Mouse (Mus musculus) bone marrow macrophage, adult 2 months (primary cell): ENCODE results near the gene Zfpl1.

Source experiments
- CTCF ChIP-seq: IDR thresholded peaks from 2 replicates; pipeline ENCODE4 v1.5.1; 2012; ENCODE audit warnings: low read depth, mild to moderate bottlenecking, low read length, moderate library complexity
- POLR2A ChIP-seq: IDR thresholded peaks from 2 replicates; pipeline ENCODE4 v1.6.1; 2012; ENCODE audit warnings: mild to moderate bottlenecking, low read depth, low read length, borderline replicate concordance

DNA sequence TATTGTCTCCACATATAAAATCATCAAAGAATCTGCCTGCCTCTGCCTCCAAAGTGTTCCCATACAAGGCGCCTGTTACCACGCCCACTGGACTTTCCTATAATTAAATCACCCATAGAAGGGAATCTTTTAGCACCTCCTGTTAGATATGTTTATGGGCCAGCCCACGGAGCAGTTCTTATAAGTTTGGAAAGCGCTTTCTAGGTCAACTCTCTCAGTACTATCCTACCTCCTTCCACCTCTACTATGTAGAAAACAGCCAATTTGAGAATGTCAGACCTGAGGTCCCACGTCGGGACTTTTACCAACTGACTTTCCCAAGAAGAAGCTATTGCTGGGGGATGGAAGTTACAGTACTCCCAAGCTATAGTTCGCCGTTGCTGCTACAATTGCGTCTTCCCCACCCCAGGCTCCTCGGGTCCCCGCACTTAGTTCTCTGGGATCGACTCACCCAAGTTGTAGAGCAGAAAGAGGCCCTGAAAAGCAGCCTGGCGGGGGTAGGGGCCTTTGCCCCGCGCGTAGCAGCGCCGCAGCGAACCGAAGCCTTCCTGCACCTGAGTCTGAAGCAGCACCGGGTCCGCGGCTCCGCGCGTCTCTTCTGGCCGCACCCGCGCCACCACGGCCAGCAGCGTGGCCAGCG lies 32.7 kb upstream of the Zfpl1 start:
- TF ChIP-seq CTCF (no peak), POLR2A (no peak)
